Mouse (Mus musculus) bone marrow macrophage, adult 2 months (primary cell): ENCODE results near the gene Mex3d.

Experiments used
- CTCF ChIP-seq: IDR thresholded peaks from 2 replicates; pipeline ENCODE4 v1.5.1; 2012; ENCODE audit warnings: low read depth, mild to moderate bottlenecking, low read length, moderate library complexity
- POLR2A ChIP-seq: IDR thresholded peaks from 2 replicates; pipeline ENCODE4 v1.6.1; 2012; ENCODE audit warnings: mild to moderate bottlenecking, low read depth, low read length, borderline replicate concordance

DNA sequence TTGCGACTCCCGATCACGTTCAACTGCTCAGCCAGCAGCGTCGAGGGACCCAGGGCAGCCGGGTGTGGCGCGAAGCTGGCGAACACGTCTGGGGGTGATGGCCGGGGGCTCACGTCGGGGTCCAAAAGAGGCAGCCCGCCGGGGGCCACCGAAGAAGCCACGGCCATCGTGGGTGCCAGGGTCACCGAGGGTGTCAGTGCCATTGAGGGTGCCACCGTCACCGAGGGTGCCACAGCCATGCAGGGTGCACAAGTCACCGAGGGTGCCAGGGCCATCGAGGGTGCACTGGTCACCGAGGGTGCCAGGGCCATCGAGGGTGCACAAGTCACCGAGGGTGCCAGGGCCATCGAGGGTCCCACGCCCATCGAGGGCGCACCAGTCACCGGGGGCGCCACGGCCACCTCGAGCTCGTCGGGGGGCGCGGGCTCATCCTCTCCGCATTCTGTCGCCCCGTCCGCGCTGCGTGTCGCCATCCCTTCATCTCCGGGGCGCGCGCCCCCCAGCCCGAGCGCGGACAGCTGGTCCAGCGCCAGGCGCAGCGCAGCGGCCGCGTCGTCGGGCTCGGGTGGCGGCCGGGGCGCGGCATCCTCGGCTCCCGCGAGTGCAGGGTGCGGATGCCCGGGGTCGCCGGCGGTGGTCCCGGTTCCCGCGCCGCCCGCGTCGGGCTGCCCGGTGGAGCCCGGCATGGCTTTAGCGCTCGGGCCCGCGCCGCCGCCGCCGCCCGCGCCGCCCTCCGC is 556 bp downstream of the Mex3d start:
- TF ChIP-seq POLR2A (no peak), CTCF (no peak)
